Mouse (Mus musculus): ENCODE measurements around the gene Syngr4. TPM values are rescaled to one million over a fixed set of nuclear protein-coding genes. Genes with fewer than 3 reads are reported as not detected.

Syngr4 gene
- total RNA-seq, 2 experiments from 2014 or later = 0.35 TPM; not detected in 1

DNA sequence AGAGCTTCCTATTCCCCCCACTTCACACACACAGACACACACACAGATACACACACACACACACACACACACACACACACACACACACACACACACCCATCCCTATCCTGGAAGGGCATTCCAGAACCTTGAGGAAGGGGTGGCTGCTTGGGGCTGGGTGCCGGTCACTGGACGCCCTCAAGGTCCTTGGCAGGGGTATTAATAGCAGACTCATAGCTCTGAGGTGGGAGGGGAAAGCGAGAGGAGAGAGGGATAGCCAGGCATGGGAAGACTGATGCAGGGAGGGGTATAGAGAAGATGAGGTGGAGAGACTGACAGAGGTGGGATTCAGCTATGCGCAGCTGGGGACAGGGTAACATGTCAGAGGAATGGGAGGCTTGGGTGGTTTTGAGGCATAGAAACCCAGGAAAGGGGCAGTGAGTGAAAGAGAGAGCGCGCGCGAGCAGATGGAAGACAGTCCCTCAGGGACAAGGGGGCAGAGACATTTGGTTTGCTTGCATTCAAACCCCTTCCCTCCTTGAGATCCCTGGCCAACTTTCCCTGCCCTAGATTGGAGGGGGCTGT, 27.3 kb downstream of the Syngr4 start:
- no peak for DNase-seq

DNA sequence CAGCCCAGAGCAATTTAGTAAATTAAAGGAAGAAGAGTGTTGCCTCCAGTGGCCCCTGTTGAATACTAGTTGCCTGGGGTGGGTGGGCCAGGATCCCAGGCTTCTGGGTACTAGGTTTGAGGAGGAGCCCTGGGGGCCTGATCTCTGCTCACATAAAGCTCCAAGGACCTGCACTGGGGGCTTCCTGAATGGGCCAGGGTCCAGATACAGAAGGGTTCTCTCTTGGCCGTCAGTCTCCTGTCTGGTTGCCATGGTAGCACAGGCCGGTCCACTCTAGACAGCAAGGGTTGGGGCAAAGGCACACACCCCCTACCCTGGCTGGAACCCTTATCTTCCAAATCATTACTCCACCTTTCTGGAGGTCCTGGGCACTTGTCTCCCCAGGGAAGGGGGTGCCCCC, 28.6 kb downstream of the Syngr4 start:
- no peak for DNase-seq

DNA sequence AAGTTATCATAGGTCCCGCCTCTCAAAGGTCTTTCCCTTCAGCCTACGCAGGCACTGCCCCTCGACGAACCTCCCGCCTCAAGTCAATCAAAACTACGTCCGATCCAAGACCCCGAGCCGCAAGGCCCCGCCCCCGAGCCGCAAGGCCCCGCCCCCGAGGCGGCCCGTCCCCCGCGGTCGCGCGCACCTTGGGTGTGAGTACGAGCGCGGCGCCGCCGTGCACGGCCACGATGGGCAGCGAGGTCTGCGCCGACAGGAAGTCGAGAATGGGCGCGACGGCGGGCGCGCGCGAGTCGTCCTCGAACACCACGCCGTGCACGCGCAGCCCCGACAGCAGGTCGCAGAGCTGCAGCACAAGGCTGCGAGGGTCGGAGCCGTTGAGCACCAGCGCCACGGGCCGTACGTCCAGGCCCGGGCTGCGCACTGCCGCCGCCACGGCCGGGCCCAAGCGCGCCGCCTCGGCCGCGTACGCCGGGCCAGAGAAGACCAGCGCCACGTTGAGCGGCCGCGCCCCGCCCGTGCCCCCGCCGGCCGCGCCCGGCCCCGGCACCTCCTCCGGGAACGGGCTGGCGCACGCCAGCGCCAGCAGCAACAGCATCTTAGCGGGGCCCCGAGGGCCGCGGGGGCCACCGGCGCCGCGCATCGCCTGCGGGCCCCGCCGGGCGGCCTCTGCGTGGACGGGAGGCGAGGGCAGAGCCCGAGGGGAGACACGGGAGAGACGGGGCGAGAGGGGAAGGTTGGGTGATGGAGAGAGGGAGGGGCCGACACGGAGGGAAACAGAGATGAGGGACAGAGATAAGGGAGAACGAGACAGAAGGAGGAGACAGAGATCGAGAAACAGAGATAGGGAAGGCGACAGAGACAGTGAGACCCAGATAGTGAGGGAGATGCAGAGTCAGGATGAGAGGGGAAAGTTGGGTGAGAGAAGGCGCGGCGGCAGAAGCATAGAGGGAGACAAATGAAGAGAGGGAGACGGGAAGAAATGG, 30.3 kb downstream of the Syngr4 start:
- peak; percentile 95 for DNase-seq

DNA sequence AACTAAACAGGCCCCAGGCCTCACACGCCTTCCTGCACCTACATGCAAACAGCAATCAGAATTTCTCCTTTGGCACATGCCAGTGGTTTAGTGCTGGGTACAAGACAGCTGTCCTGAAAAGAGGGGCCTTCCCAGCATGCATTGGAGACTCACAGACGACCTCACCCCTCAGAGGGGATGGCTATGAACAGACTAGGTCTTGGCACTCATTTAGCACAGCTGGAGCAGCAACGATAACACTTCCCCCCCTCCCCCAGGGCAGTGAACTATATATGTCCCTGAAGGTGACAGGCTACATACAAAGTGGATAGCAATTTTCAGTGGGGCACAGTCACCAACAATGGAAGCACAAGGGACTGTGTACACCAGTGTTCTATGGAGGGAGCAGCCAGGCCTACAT, 32.1 kb downstream of the Syngr4 start:
- no peak for DNase-seq

- DNase-seq = no peak
Measured at GRCm38 (mm10) chr7:45862804-45863203, 33.7 kb downstream of the Syngr4 start.

DNA sequence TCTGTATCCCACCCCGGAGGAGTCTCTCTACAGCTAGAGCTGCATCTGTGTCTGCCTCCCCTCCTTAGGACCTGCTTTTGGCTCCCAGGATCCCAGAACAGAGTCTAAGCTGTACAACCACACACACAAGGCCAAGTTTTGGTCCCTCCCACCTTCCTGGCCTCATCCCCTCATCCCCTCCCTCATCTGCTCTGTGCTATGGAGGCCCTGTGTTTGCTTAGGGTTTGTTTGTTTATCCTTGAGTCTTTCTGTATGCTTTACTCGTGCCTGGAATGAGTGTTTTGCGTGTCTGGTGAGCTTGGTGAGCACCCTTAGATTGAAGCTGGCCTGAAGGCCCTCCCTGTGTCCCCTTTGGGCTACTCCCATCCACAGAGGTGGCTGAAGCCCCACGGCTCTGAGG, 37.5 kb downstream of the Syngr4 start:
- DNase-seq = no peak

- no peak for DNase-seq
Measured at GRCm38 (mm10) chr7:45856950-45857901, 39.3 kb downstream of the Syngr4 start.

- no peak for DNase-seq
Measured at GRCm38 (mm10) chr7:45853089-45853488, 43.4 kb downstream of the Syngr4 start.

GRCm38 (mm10) chr7:45850661-45851060, 45.9 kb downstream of the Syngr4 start:
- no peak for DNase-seq

- DNase-seq = no peak
Measured at GRCm38 (mm10) chr7:45848447-45849027, 48.0 kb downstream of the Syngr4 start.

DNA sequence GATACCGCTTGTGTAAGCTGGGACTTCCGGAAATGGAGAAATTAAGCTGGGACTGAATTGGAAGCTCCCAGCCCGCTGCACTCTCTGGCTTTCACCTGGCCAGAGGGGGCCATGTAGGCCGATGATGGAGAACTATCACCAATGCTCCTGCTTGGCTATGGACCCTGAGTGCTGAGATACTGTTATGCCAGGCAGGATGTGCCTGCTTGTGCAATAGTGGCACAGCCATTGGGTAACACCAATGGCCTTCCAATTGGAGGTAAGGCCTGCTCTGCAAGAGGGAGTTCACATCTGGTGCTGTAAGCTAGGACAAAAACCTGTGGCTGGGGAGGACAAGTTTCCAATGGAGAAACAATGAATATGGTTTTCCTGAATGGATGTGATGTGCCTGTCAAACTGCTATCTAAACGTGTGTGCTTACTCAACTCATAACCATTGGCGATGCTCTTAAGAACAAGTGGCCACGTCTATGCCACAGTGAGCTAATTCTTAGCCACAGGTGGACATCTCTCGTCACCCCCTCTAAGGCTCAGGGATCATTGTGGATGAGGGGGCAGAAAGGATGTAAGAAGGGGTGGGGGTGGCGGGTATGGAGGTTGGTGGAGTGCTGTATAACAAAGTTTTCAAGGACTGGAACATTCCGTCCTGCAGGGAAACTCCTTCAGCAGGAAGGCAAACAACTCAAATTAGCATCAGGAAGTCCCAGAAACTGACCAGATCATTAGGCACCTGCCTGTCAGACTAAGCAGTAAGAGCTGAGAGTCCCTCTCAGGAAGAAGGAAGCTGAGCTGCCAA, 53.4 kb downstream of the Syngr4 start:
- no peak for DNase-seq

Other genes with a start within 250 kb of the Syngr4 start
- under 1 TPM in 1 of 2 experiments, not detected in 1; 0.11 TPM for gene Fut2, start 230.3 kb downstream of the Syngr4 start, total RNA-seq (2021)
- gene Ntn5, start 212.7 kb downstream of the Syngr4 start, total RNA-seq (2021) = under 1 TPM; 0.75 to 0.77 TPM
- under 1 TPM in 1 of 2 experiments, not detected in 1; 0.21 TPM for gene Sec1, start 202.3 kb downstream of the Syngr4 start, total RNA-seq (2021)
- gene Car11, start 196.9 kb downstream of the Syngr4 start, total RNA-seq (2021) = 1 to 10 TPM; 3.4 to 3.9 TPM
- gene Dbp, start 191.6 kb downstream of the Syngr4 start, total RNA-seq (2021) = 10 to 100 TPM; 35.9 to 37.9 TPM
- 100 to 1,000 TPM; 793 to 822 TPM for gene Rpl18, start 181.3 kb downstream of the Syngr4 start, total RNA-seq (2021)
- 10 to 100 TPM; 11.8 to 13.8 TPM for gene Sphk2, start 178.7 kb downstream of the Syngr4 start, total RNA-seq (2021)
- under 1 TPM; 0.12 to 0.45 TPM for gene Fam83e, start 175.5 kb downstream of the Syngr4 start, total RNA-seq (2021)
- gene Spaca4, start 170.9 kb downstream of the Syngr4 start, total RNA-seq (2021) = not detected
- gene Lmtk3, start 113.0 kb downstream of the Syngr4 start, total RNA-seq (2021) = under 1 TPM; 0.52 to 0.80 TPM
- gene Sult2b1, start 112.0 kb downstream of the Syngr4 start, total RNA-seq (2021) = not detected
- gene Cyth2, start 82.1 kb downstream of the Syngr4 start, total RNA-seq (2021) = 10 to 100 TPM; 45.3 to 45.4 TPM
- under 1 TPM; 0.36 to 0.45 TPM for gene Kcnj14, start 71.9 kb downstream of the Syngr4 start, total RNA-seq (2021)
- gene Grwd1, start 65.8 kb downstream of the Syngr4 start, total RNA-seq (2021) = 10 to 100 TPM; 14.8 to 15.4 TPM
- 10 to 100 TPM; 73.5 to 74.7 TPM for gene Kdelr1, start 23.9 kb downstream of the Syngr4 start, total RNA-seq (2021)
- gene Grin2d, start 18.3 kb downstream of the Syngr4 start, total RNA-seq (2021) = 1 to 10 TPM in 1 of 2 experiments, under 1 TPM in 1; 0.80 to 1.2 TPM
- 10 to 100 TPM; 42.3 to 47.7 TPM for gene Tmem143, start 227 bp upstream of the Syngr4 start, total RNA-seq (2021)
- gene Emp3, start 24.7 kb upstream of the Syngr4 start, total RNA-seq (2021) = 10 to 100 TPM; 34.8 to 55.7 TPM
- gene Ccdc114, start 27.4 kb upstream of the Syngr4 start, total RNA-seq (2021) = 1 to 10 TPM; 1.1 to 1.6 TPM
- under 1 TPM; 0.11 to 0.12 TPM for gene Abcc6, start 133.6 kb upstream of the Syngr4 start, total RNA-seq (2021)
- gene Nomo1, start 137.0 kb upstream of the Syngr4 start, total RNA-seq (2021) = 10 to 100 TPM; 42.1 to 47.5 TPM
- gene Kcnj11, start 204.1 kb upstream of the Syngr4 start, total RNA-seq (2021) = 10 to 100 TPM; 55.7 to 65.0 TPM